Mouse (Mus musculus) midbrain, postnatal 0 days (tissue): ENCODE results near the gene Gcm1. TPM values are rescaled to one million over a fixed set of nuclear protein-coding genes. Genes with fewer than 3 reads are reported as not detected.
A peak's percentile ranks its signal among the peaks of the same experiment; 100 is the strongest.

Source experiments
- ATAC-seq: fragments of 200-750 bp; cut with Nextera tagmentation; 2 replicates; pipeline ENCODE4 v1.8.0; 2017; ENCODE audit warnings: moderate number of reproducible peaks, mild to moderate bottlenecking, moderate TSS enrichment, moderate library complexity; ENCODE audit not compliant: low FRiP score
- DNase-seq: peaks from one replicate; pipeline ENCODE4 v3.0.0-alpha.2; 2015; ENCODE audit warnings: low spot score
- H3K27ac ChIP-seq: fragments of 300-500 bp; sonication (generic); 2 replicates; pipeline ENCODE4 v1.5.1; 2014; ENCODE audit warnings: low read depth, mild to moderate bottlenecking, low read length, mixed read lengths
- H3K27me3 ChIP-seq: fragments of 300-500 bp; sonication (generic); 2 replicates; pipeline ENCODE4 v1.6.1; 2014; ENCODE audit warnings: low read length, control low read depth, mixed read lengths; ENCODE audit not compliant: insufficient read depth
- H3K36me3 ChIP-seq: fragments of 300-500 bp; sonication (generic); 2 replicates; pipeline ENCODE4 v1.6.1; 2014; ENCODE audit warnings: low read length, control low read depth, mixed read lengths; ENCODE audit not compliant: insufficient read depth
- H3K4me1 ChIP-seq: fragments of 300-500 bp; sonication (generic); 2 replicates; pipeline ENCODE4 v1.6.1; 2014; ENCODE audit warnings: mild to moderate bottlenecking, control low read depth, antibody characterized with exemption, low read length, mixed read lengths; ENCODE audit not compliant: insufficient read depth
- H3K4me2 ChIP-seq: fragments of 300-500 bp; sonication (generic); 2 replicates; pipeline ENCODE4 v1.6.1; 2014; ENCODE audit warnings: low read depth, mild to moderate bottlenecking, low read length, mixed read lengths; ENCODE audit not compliant: poor library complexity, severe bottlenecking
- H3K4me3 ChIP-seq: fragments of 300-500 bp; sonication (generic); 2 replicates; pipeline ENCODE4 v1.5.1; 2014; ENCODE audit warnings: low read depth, mild to moderate bottlenecking, low read length, moderate library complexity
- H3K9ac ChIP-seq: fragments of 300-500 bp; sonication (generic); replicated peaks from 2 replicates; pipeline ENCODE4 v1.6.1; 2014; ENCODE audit warnings: mild to moderate bottlenecking, low read length, moderate library complexity, mixed read lengths; ENCODE audit not compliant: poor library complexity, severe bottlenecking
- H3K9me3 ChIP-seq: fragments of 300-500 bp; sonication (generic); 2 replicates; pipeline ENCODE4 v1.6.1; 2016; ENCODE audit warnings: low read length, control low read depth
- CTCF ChIP-seq: IDR thresholded peaks from 2 replicates; pipeline ENCODE4 v1.5.1; 2016; ENCODE audit warnings: antibody characterized with exemption, mild to moderate bottlenecking
- WGBS: fragments of 180-500 bp; shearing (Covaris S2); extraction: QIAGEN DNeasy Blood & Tissue Kit; methylation state at CpG from one replicate; pipeline ENCODE4 v1.1.7; 2014; 5-methylcytosine and 5-hydroxymethylcytosine counted together
- polyA plus RNA-seq: library from polyadenylated mRNA; unstranded; fragments of >200 nt; fragmentation: Nextera tagmentation; extraction: Ambion mirVana; gene quantifications from 2 replicates; pipeline ENCODE4 v1.2.1, GENCODE M21; 2015
- total RNA-seq: library from RNA; depleted of rRNA; stranded (reverse); fragments of >200 nt; gene quantifications from 2 replicates; pipeline ENCODE4 v1.2.3, GENCODE M21; 2014

The Gcm1 gene
- total and polyA plus RNA-seq, 2 experiments from 2014 or later: not detected

DNA sequence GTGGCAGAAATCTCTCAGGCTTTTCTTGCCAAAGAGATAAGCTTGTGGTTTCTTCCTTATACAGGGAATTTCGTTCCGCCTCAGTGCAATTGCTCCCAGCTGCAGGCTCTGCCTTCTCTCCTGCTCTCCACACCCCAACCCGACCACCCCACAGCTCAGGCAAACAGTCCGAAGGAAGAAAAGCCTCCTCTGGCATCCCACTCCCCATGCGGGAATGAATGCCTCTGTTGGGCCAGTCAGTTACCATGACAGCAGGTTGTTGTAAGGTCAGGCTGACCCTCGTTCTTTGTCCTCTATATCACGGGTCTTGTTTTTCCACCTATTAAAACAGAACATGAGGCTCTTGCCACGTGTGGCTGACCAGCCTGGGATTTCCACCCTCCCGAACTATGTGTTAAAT, 30.5 kb upstream of the Gcm1 start:
- peak; percentile 40 for DNase-seq
- Histone ChIP-seq H3K36me3 (no peaks in the 10 kb centered on the region), H3K4me2 (no peak overlapping the region), H3K27me3 (no peaks in the 10 kb centered on the region), H3K27ac (no peak overlapping the region), H3K9me3 (no peaks in the 10 kb centered on the region), H3K4me1 (no peaks in the 10 kb centered on the region), H3K9ac (no peak overlapping the region), H3K4me3 (no peak overlapping the region)
- peak; percentile 52 for ATAC-seq
- TF ChIP-seq CTCF: no peak
- 12% methylated on average over 9 of the region's 9 CpGs for WGBS

DNA sequence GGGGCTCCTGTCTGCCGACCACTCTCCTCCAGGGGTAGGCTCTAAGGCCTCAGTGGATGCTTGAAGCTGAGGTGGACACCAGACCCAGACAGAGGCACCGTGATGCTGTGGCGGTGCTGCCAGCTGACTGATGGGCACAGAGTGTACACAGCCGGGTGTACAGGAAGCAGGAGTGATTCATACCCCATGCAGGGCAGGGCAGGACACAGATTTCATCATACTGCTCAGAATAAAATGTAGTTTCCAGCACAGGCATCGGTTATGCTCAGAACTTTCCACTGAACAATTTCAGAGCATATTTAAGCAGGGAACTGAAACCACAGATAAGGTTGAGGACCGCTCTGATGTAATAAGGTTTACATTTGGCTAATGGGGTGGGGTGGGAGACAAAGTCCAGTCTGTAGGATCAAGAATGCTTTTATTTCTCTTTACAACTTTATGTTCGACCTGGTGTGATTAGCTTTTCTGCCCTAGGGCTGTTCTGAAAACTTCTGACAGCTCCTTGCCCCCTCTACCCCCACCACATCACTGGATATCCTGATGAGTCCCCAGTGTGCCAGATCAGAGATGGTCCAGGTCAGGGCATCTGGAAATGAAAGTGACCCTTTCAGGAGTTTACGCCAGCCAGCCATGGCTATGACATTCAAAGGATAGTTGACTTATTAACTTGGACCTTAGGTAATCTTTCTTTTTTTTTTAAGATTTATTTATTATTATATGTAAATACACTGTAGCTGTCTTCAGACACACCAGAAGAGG, 29.4 kb upstream of the Gcm1 start:
- no peaks in the 10 kb centered on the region for H3K4me1 ChIP-seq
- H3K4me2 ChIP-seq: no peak overlapping the region
- TF ChIP-seq CTCF: no peak
- H3K9me3 ChIP-seq: no peaks in the 10 kb centered on the region
- no peaks in the 10 kb centered on the region for H3K27me3 ChIP-seq
- H3K27ac ChIP-seq: no peak overlapping the region
- no peaks in the 10 kb centered on the region for H3K36me3 ChIP-seq
- no peak overlapping the region for H3K9ac ChIP-seq
- ATAC-seq (no peak), DNase-seq (no peak)
- no peak overlapping the region for H3K4me3 ChIP-seq
- 83% methylated on average over 8 of the region's 8 CpGs for WGBS

DNA sequence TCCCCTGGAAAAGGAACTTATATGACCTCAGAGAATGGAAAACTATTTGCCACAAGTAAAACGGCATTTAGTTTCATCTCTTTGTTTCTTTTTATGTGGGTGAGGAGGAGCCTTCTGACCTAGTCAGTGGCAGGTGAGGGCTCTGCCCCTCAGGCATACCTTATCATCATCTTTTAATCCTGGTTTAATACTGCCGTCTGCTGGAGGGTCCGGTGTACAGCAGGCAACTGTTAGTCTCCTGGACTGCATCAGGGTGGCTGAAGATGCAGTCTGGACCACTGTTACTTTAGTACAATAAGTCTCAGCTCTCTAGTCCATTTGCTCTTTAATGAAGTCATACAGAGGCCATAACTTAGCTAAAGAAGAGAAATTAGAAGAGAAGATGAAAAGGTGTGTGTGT, 26.9 kb upstream of the Gcm1 start:
- H3K4me1 ChIP-seq: no peaks in the 10 kb centered on the region
- H3K27me3 ChIP-seq: no peaks in the 10 kb centered on the region
- no peak overlapping the region for H3K4me2 ChIP-seq
- H3K9ac ChIP-seq: no peak overlapping the region
- WGBS: 14% methylated on average over 3 of the region's 3 CpGs
- peak; percentile 95 for TF ChIP-seq CTCF
- no peak overlapping the region for H3K27ac ChIP-seq
- H3K36me3 ChIP-seq: no peaks in the 10 kb centered on the region
- no peak overlapping the region for H3K4me3 ChIP-seq
- DNase-seq (peak; percentile 71), ATAC-seq (peak; percentile 66; the same call in 1 of the 2 replicates)
- H3K9me3 ChIP-seq: no peaks in the 10 kb centered on the region

DNA sequence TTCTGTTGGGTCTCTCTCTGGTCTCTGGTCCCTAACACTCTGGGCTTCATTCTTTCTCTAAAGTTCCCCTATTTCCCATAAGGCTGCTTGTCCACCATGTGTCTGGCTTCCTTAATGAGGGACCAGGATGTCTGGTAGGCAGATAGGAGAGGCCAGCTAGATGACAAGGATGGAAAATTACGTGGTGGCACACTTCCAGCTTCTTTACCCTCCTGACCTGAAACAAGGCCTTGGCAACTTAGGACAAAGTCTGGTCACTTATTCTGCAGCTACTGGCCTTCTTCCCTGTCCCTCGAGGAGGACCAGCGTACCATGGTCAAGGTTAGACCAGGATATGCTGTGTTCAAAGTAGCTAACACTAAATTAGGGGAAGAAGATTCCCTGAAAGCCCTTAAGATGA, 24.6 kb upstream of the Gcm1 start:
- ATAC-seq (no peak), DNase-seq (no peak)
- H3K4me3 ChIP-seq: no peak overlapping the region
- H3K4me2 ChIP-seq: no peak overlapping the region
- no peak overlapping the region for H3K27ac ChIP-seq
- no peak overlapping the region for H3K9ac ChIP-seq
- WGBS: 88% methylated on average over 3 of the region's 3 CpGs
- no peaks in the 10 kb centered on the region for H3K36me3 ChIP-seq
- no peaks in the 10 kb centered on the region for H3K9me3 ChIP-seq
- H3K27me3 ChIP-seq: no peaks in the 10 kb centered on the region
- no peak for TF ChIP-seq CTCF
- no peaks in the 10 kb centered on the region for H3K4me1 ChIP-seq

DNA sequence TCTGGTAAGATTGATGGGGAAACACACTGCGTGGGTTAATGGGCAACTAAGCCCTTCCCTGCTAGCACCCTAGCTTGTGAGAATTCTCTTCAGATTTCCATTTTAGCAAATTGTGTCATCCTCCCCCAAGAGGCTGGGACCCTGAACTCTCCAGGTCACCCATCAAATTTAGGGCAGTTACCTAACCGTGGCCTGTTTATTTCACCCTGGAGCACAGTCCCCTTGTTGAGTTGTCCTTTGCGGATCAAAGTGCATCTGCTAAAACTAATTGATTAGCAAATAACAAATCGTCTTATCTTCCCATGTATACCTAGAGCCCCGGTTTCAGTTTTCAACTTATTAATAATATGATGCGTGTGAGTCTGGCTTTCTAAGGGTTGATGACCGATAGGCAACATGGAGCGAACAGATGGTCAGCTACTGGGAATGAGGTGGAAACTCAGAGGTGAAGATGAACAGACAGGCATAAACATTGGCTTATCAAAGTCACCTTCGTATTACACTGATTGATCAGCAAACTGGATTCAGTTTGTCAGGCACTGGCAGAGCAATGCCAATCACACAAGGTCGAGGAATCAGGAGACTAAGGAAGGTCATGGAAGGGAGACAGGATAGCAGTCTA, 20.8 kb upstream of the Gcm1 start:
- no peak overlapping the region for H3K9ac ChIP-seq
- WGBS: 89% methylated on average over 10 of the region's 10 CpGs
- no peaks in the 10 kb centered on the region for H3K9me3 ChIP-seq
- TF ChIP-seq CTCF: no peak
- ATAC-seq: no peak
- H3K36me3 ChIP-seq: no peaks in the 10 kb centered on the region
- no peak for DNase-seq
- H3K4me1 ChIP-seq: no peaks in the 10 kb centered on the region
- H3K4me2 ChIP-seq: no peak overlapping the region
- no peak overlapping the region for H3K27ac ChIP-seq
- no peak overlapping the region for H3K4me3 ChIP-seq
- H3K27me3 ChIP-seq: no peaks in the 10 kb centered on the region

DNA sequence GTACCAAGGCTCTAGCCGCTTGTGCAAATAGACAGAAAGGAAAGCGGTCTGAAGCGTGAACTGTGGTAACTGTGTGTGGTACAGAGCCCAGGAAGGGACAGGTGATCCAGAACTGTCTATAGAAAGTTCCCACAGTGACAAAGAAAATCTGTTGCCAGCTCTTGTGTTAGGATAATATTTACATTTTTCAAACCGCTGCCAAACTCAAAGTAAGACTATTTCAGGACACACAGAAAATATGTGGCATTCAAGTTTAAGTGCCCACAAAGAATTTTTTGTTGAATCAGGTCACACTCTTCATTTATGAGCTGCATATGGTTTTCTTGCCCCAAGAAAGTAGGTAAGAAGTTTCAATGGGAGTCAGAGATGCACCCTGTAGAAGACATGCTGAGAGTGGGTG, 18.8 kb upstream of the Gcm1 start:
- Histone ChIP-seq H3K36me3 (no peaks in the 10 kb centered on the region), H3K9ac (no peak overlapping the region), H3K9me3 (no peaks in the 10 kb centered on the region), H3K4me3 (no peak overlapping the region), H3K4me1 (no peaks in the 10 kb centered on the region), H3K4me2 (no peak overlapping the region), H3K27me3 (no peaks in the 10 kb centered on the region), H3K27ac (no peak overlapping the region)
- WGBS: 93% methylated on average over 4 of the region's 4 CpGs
- ATAC-seq (no peak), DNase-seq (no peak)
- TF ChIP-seq CTCF: no peak
